Mouse (Mus musculus) lung, embryonic 15.5 days (tissue): ENCODE data around the gene Tub. TPM values are rescaled to one million over a fixed set of nuclear protein-coding genes. Genes with fewer than 3 reads are reported as not detected.

ENCODE experiments used
- ATAC-seq: fragments of 200-750 bp; cut with Nextera tagmentation; 2 replicates; pipeline ENCODE4 v1.8.0; 2017; ENCODE audit warnings: moderate number of reproducible peaks, borderline replicate concordance; ENCODE audit not compliant: low FRiP score, low TSS enrichment; ENCODE audit errors: extremely low read depth
- H3K27ac ChIP-seq: fragments of 300-500 bp; sonication (generic); 2 replicates; pipeline ENCODE4 v1.5.1; 2015; ENCODE audit warnings: moderate library complexity, mild to moderate bottlenecking, inconsistent platforms
- H3K27me3 ChIP-seq: fragments of 300-500 bp; sonication (generic); 2 replicates; pipeline ENCODE4 v1.6.1; 2015; ENCODE audit warnings: inconsistent platforms
- H3K36me3 ChIP-seq: fragments of 300-500 bp; sonication (generic); 2 replicates; pipeline ENCODE4 v1.6.1; 2015; ENCODE audit warnings: inconsistent platforms
- H3K4me1 ChIP-seq: fragments of 300-500 bp; sonication (generic); 2 replicates; pipeline ENCODE4 v1.6.1; 2015; ENCODE audit warnings: inconsistent platforms
- H3K4me2 ChIP-seq: fragments of 300-500 bp; sonication (generic); 2 replicates; pipeline ENCODE4 v1.6.1; 2015; ENCODE audit warnings: inconsistent platforms, mild to moderate bottlenecking, moderate library complexity
- H3K4me3 ChIP-seq: fragments of 300-500 bp; sonication (generic); 2 replicates; pipeline ENCODE4 v1.5.1; 2015; ENCODE audit warnings: mild to moderate bottlenecking, inconsistent platforms
- H3K9ac ChIP-seq: fragments of 300-500 bp; sonication (generic); 2 replicates; pipeline ENCODE4 v1.6.1; 2015; ENCODE audit warnings: inconsistent platforms
- H3K9me3 ChIP-seq: fragments of 300-500 bp; sonication (generic); 2 replicates; pipeline ENCODE4 v1.6.1; 2016; ENCODE audit warnings: inconsistent platforms
- WGBS: fragments of 180-500 bp; shearing (Covaris S2); methylation state at CpG from one replicate; pipeline ENCODE4 v1.1.7; 2015; 5-methylcytosine and 5-hydroxymethylcytosine counted together
- polyA plus RNA-seq: library from polyadenylated mRNA; unstranded; fragments of >200 nt; fragmentation: Nextera tagmentation; extraction: Ambion mirVana; gene quantifications from 2 replicates; pipeline ENCODE4 v1.2.1, GENCODE M21; 2015

The Tub gene
- polyA plus RNA-seq, 1 experiment from 2014 or later, result 1.8 TPM

- ATAC-seq, result peak; percentile 80; the same call in 1 of the 2 replicates
- Histone ChIP-seq H3K27me3 (no peaks in the 10 kb centered on the region), H3K27ac (peak overlapping the region; percentile 31; the same call in 1 of the 2 replicates), H3K9me3 (no peaks in the 10 kb centered on the region), H3K4me2 (no peak overlapping the region), H3K9ac (no peak overlapping the region), H3K4me1 (peaks cover 3% of the 10 kb centered on the region; the same call in 1 of the 2 replicates), H3K36me3 (no peaks in the 10 kb centered on the region), H3K4me3 (no peak overlapping the region)
- WGBS, result 51% methylated on average over 7 of the region's 7 CpGs
Observed at GRCm38 (mm10) chr7:108993230-108993629, 43.1 kb downstream of the Tub start.

GRCm38 (mm10) chr7:108993881-108994291 lies 43.7 kb downstream of the Tub start:
- H3K4me1 ChIP-seq, result peaks cover 3% of the 10 kb centered on the region; the same call in 1 of the 2 replicates
- H3K4me3 ChIP-seq, result no peak overlapping the region
- peak overlapping the region; percentile 31; the same call in 1 of the 2 replicates for H3K27ac ChIP-seq
- H3K36me3 ChIP-seq, result no peaks in the 10 kb centered on the region
- H3K27me3 ChIP-seq, result no peaks in the 10 kb centered on the region
- H3K4me2 ChIP-seq, result no peak overlapping the region
- H3K9me3 ChIP-seq, result no peaks in the 10 kb centered on the region
- ATAC-seq, result no peak
- 81% methylated on average over 3 of the region's 3 CpGs for WGBS
- no peak overlapping the region for H3K9ac ChIP-seq

- no peak overlapping the region for H3K4me2 ChIP-seq
- no peak overlapping the region for H3K27ac ChIP-seq
- ATAC-seq, result no peak
- no peak overlapping the region for H3K9ac ChIP-seq
- no peaks in the 10 kb centered on the region for H3K27me3 ChIP-seq
- no peak overlapping the region for H3K4me3 ChIP-seq
- WGBS, result 56% methylated on average over 6 of the region's 6 CpGs
- no peaks in the 10 kb centered on the region for H3K9me3 ChIP-seq
- peaks cover 3% of the 10 kb centered on the region; the same call in 1 of the 2 replicates for H3K4me1 ChIP-seq
- no peaks in the 10 kb centered on the region for H3K36me3 ChIP-seq
Observed at GRCm38 (mm10) chr7:108996156-108996555, 46.0 kb downstream of the Tub start.

- H3K27ac ChIP-seq, result no peak overlapping the region
- H3K4me1 ChIP-seq, result no peaks in the 10 kb centered on the region
- ATAC-seq, result no peak; the same call in 1 of the 2 replicates
- H3K36me3 ChIP-seq, result no peaks in the 10 kb centered on the region
- no peak overlapping the region for H3K4me2 ChIP-seq
- no peaks in the 10 kb centered on the region for H3K9me3 ChIP-seq
- H3K4me3 ChIP-seq, result no peak overlapping the region
- WGBS, result 40% methylated on average over 4 of the region's 4 CpGs
- no peak overlapping the region for H3K9ac ChIP-seq
- no peaks in the 10 kb centered on the region for H3K27me3 ChIP-seq
Observed at GRCm38 (mm10) chr7:109000315-109000954, 50.3 kb downstream of the Tub start.

- WGBS, result 79% methylated on average over 4 of the region's 4 CpGs
- Histone ChIP-seq H3K4me1 (no peaks in the 10 kb centered on the region), H3K9me3 (no peaks in the 10 kb centered on the region), H3K27ac (no peak overlapping the region), H3K36me3 (no peaks in the 10 kb centered on the region), H3K4me3 (no peak overlapping the region), H3K27me3 (no peaks in the 10 kb centered on the region), H3K4me2 (no peak overlapping the region), H3K9ac (no peak overlapping the region)
- ATAC-seq, result no peak
Observed at GRCm38 (mm10) chr7:109001971-109002370, 51.8 kb downstream of the Tub start.

GRCm38 (mm10) chr7:109003653-109004052 lies 53.5 kb downstream of the Tub start:
- H3K4me3 ChIP-seq, result no peak overlapping the region
- H3K9ac ChIP-seq, result no peak overlapping the region
- H3K4me1 ChIP-seq, result no peaks in the 10 kb centered on the region
- no peaks in the 10 kb centered on the region for H3K27me3 ChIP-seq
- H3K9me3 ChIP-seq, result no peaks in the 10 kb centered on the region
- no peak overlapping the region for H3K27ac ChIP-seq
- no peak for ATAC-seq
- H3K4me2 ChIP-seq, result no peak overlapping the region
- no peaks in the 10 kb centered on the region for H3K36me3 ChIP-seq
- WGBS, result 16% methylated on average over 3 of the region's 3 CpGs

- Histone ChIP-seq H3K27ac (no peak overlapping the region), H3K4me3 (no peak overlapping the region), H3K9me3 (no peaks in the 10 kb centered on the region), H3K9ac (no peak overlapping the region), H3K27me3 (peaks cover 38% of the 10 kb centered on the region), H3K4me1 (0 out of 2 replicates have a peak, but pooled peaks cover 13% of the 10 kb centered on the region), H3K36me3 (no peaks in the 10 kb centered on the region), H3K4me2 (no peak overlapping the region)
- ATAC-seq, result no peak
- 71% methylated on average over 1 of the region's 1 CpGs for WGBS
Observed at GRCm38 (mm10) chr7:109009260-109009659, 59.1 kb downstream of the Tub start.

- Histone ChIP-seq H3K27ac (no peak overlapping the region), H3K4me2 (peak overlapping the region; percentile 91), H3K4me3 (peak overlapping the region; percentile 52), H3K9me3 (no peaks in the 10 kb centered on the region), H3K36me3 (no peaks in the 10 kb centered on the region), H3K9ac (peak overlapping the region; percentile 42), H3K27me3 (peaks cover 38% of the 10 kb centered on the region), H3K4me1 (0 out of 2 replicates have a peak, but pooled peaks cover 13% of the 10 kb centered on the region)
- 2% methylated on average over 64 of the region's 82 CpGs for WGBS
- ATAC-seq, result peak; percentile 50; the same call in 1 of the 2 replicates
Observed at GRCm38 (mm10) chr7:109010720-109011595, 60.8 kb downstream of the Tub start.

GRCm38 (mm10) chr7:109011596-109012180 lies 61.5 kb downstream of the Tub start:
- WGBS, result 43% methylated on average over 8 of the region's 8 CpGs
- Histone ChIP-seq H3K9ac (no peak overlapping the region), H3K9me3 (no peaks in the 10 kb centered on the region), H3K27ac (no peak overlapping the region), H3K4me1 (0 out of 2 replicates have a peak, but pooled peaks cover 13% of the 10 kb centered on the region), H3K4me2 (peak overlapping the region; percentile 91), H3K4me3 (peak overlapping the region; percentile 52; the same call in 1 of the 2 replicates), H3K27me3 (peaks cover 38% of the 10 kb centered on the region), H3K36me3 (no peaks in the 10 kb centered on the region)
- no peak for ATAC-seq

GRCm38 (mm10) chr7:109012575-109012974 lies 62.4 kb downstream of the Tub start:
- no peaks in the 10 kb centered on the region for H3K36me3 ChIP-seq
- no peak for ATAC-seq
- no peak overlapping the region for H3K4me3 ChIP-seq
- 0 out of 2 replicates have a peak, but pooled peaks cover 13% of the 10 kb centered on the region for H3K4me1 ChIP-seq
- WGBS, result 90% methylated on average over 1 of the region's 1 CpGs
- H3K9ac ChIP-seq, result no peak overlapping the region
- peaks cover 38% of the 10 kb centered on the region for H3K27me3 ChIP-seq
- no peaks in the 10 kb centered on the region for H3K9me3 ChIP-seq
- no peak overlapping the region for H3K4me2 ChIP-seq
- H3K27ac ChIP-seq, result no peak overlapping the region

GRCm38 (mm10) chr7:109012998-109013625 lies 63.0 kb downstream of the Tub start:
- H3K4me2 ChIP-seq, result no peak overlapping the region
- ATAC-seq, result no peak
- H3K9ac ChIP-seq, result no peak overlapping the region
- peaks cover 38% of the 10 kb centered on the region for H3K27me3 ChIP-seq
- 38% methylated on average over 4 of the region's 4 CpGs for WGBS
- no peak overlapping the region for H3K4me3 ChIP-seq
- 0 out of 2 replicates have a peak, but pooled peaks cover 13% of the 10 kb centered on the region for H3K4me1 ChIP-seq
- no peaks in the 10 kb centered on the region for H3K9me3 ChIP-seq
- H3K36me3 ChIP-seq, result no peaks in the 10 kb centered on the region
- no peak overlapping the region for H3K27ac ChIP-seq
